Mouse (Mus musculus): ENCODE measurements around the gene Cdkal1. TPM values are rescaled to one million over a fixed set of nuclear protein-coding genes. Genes with fewer than 3 reads are reported as not detected.

Gene Cdkal1
- polyA plus RNA-seq, 1 experiment = 13.5 TPM

DNA sequence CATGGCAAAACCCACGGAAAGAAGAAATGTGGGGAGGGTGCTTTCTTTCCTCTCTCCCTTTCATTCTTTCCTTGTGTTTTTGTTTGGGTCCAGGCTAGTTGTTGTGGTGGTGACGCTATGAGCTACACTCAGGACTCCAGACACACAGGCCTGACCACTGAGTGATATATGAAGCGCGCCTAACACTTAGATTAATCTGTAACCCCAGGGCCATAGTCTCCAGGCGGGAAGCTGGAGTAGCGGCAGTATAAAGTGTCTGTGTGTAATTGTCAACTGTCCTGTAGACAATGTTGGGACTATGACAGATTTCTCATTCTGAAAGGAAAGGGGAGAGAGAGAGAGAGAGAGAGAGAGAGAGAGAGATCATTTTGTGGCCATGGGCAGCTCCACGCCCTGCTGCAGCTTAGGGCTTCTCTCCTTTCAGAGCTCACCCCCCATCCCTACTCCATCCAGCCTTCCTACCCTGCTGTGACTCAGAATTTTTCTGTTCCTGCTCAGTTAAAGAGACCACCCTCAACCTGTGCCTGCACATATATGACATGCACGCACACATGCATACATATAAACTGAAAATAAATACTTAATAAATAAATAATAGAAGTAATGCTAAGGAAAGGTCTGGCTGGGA, 79.8 kb downstream of the Cdkal1 start:
- peaks cover 30% of the 10 kb centered on the region for H3K4me1 ChIP-seq (ENCODE audit: control insufficient read depth, insufficient read depth, low read length)
- H3K27ac ChIP-seq (ENCODE audit: insufficient read depth, low read depth, low read length) = no peak overlapping the region
- no peak for TF ChIP-seq POLR2A (IDR thresholded peaks at IDR 0.05; ENCODE audit: borderline replicate concordance, low read depth, low read length)
- no peak for TF ChIP-seq CTCF (IDR thresholded peaks at IDR 0.05; ENCODE audit: low read depth, low read length)
- H3K4me3 ChIP-seq (ENCODE audit: insufficient read depth, low read length) = no peak overlapping the region

DNA sequence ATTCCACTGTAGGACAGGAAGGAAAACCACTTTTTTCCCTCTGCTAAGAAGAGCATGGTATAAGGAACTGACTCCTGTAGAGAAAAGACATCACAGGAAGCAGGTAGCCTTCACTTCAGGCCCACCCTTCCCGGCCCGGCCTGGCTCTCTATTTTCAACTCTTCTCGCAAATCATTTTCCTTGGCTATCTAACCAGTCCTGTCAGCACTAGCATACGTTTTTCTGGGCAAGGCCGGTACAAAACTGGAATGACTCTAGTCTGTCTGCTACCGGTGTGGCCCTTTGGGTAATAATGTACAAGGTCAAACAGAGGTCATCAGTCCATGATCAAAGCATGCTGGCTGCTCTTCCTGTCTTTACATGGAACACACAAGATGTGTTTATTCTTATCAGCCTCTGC, 81.9 kb downstream of the Cdkal1 start:
- H3K27ac ChIP-seq (ENCODE audit: insufficient read depth, low read depth, low read length) = no peak overlapping the region
- peaks cover 29% of the 10 kb centered on the region for H3K4me1 ChIP-seq (ENCODE audit: control insufficient read depth, insufficient read depth, low read length)
- TF ChIP-seq POLR2A (IDR thresholded peaks at IDR 0.05; ENCODE audit: borderline replicate concordance, low read depth, low read length) (no peak), CTCF (IDR thresholded peaks at IDR 0.05; ENCODE audit: low read depth, low read length) (no peak)
- no peak overlapping the region for H3K4me3 ChIP-seq (ENCODE audit: insufficient read depth, low read length)

DNA sequence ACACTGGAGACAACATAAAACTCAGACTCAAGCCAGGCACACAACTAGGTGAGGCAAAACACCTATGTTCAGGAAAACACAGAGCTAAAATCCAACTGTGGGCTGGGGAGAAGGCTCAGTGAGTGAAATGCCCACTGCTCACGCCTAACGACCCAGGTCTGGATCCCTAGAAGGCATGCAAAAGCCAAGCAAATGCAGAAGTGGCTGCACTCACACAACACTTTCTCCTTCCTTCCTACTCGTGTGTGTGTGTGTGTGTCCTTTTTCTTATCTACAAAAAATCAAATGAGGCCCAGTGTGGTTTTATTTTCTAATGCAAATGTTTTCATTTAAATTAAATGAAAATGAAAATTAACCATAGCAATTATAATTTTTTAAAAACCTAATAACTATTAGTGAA, 82.5 kb downstream of the Cdkal1 start:
- TF ChIP-seq POLR2A (IDR thresholded peaks at IDR 0.05; ENCODE audit: borderline replicate concordance, low read depth, low read length) (no peak), CTCF (IDR thresholded peaks at IDR 0.05; ENCODE audit: low read depth, low read length) (no peak)
- Histone ChIP-seq H3K27ac (ENCODE audit: insufficient read depth, low read depth, low read length) (no peak overlapping the region), H3K4me3 (ENCODE audit: insufficient read depth, low read length) (no peak overlapping the region), H3K4me1 (ENCODE audit: control insufficient read depth, insufficient read depth, low read length) (peaks cover 30% of the 10 kb centered on the region)

DNA sequence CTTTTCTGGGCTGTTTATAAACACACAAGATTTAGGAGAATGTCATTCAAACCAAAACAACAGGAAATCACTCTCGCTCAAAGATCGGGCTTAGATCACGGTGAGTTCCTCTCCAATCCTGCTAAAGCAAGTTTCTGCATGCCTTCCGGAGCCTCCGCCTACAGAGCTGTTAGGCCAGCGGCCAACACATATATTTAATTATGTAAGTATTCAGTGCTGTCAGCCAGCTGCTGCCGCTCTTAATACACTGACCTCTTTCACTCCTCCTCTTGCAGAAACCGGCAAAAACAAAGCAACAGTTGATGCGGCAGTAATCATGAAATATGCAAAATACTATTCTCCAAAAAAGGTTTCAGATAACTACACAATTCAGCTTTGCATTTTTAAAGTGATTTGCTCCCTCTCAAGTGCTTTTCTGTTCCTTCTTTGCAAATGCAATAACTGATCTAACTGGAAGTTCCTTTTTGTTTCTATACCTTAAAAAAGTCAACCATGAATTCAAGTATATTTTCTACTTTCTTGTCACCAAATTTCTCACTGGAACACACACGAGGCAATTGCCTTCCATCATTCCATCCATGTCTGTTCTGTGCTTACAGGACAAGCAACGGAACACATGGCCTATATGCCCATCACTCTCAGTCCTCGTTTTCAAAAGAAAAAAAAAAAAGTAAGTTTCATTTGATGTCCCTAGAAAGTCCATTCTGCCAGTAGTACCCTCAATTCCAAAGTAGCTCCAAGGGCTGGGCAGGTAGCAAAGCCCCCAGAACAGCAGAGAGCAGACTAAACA, 85.6 kb downstream of the Cdkal1 start:
- Histone ChIP-seq H3K4me3 (ENCODE audit: insufficient read depth, low read length) (peak overlapping the region; percentile 35; the same call in 1 of the 2 replicates), H3K4me1 (ENCODE audit: control insufficient read depth, insufficient read depth, low read length) (peaks cover 36% of the 10 kb centered on the region), H3K27ac (ENCODE audit: insufficient read depth, low read depth, low read length) (peak overlapping the region; percentile 41)
- TF ChIP-seq CTCF (IDR thresholded peaks at IDR 0.05; ENCODE audit: low read depth, low read length) (no peak), POLR2A (IDR thresholded peaks at IDR 0.05; ENCODE audit: borderline replicate concordance, low read depth, low read length) (no peak)

DNA sequence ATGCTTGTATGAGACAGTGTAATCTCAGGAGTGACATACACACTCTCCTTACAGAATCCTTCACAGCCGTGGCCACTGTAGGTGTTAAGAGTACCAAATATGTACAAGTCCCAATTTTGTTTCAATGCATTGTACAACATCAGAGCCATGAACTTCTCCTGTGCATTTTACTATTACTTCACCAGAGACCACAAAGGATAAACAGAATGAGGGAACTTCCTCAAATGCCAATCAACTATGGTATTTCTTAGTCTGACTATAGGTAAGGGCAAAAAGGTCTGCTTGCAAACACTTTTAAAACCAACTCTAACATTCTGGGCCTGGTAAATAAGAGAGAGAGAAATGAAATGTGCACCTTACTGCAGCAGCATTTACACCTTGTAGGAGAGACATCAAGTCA, 87.4 kb downstream of the Cdkal1 start:
- H3K4me1 ChIP-seq (ENCODE audit: control insufficient read depth, insufficient read depth, low read length) = peaks cover 32% of the 10 kb centered on the region
- no peak overlapping the region for H3K4me3 ChIP-seq (ENCODE audit: insufficient read depth, low read length)
- no peak for TF ChIP-seq POLR2A (IDR thresholded peaks at IDR 0.05; ENCODE audit: borderline replicate concordance, low read depth, low read length)
- no peak overlapping the region for H3K27ac ChIP-seq (ENCODE audit: insufficient read depth, low read depth, low read length)

DNA sequence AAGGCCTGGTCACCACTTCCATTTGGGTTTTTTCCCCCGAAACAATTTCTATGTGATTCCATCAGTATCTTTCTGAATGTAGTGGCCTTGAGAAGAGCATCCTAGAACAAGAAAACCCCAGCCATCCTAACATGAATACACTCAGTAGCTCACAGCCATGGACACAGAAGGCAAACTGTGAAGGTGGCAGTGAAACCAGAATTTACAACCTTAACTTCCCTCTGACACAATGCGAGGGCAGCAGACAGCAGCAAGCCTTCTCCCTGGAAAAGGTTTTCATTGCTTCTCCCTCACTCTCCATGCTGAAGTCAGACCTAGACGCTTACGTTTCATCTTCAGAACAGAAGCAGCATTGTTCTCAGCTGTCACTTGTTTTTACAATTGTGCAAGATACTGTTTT, 87.9 kb downstream of the Cdkal1 start:
- no peak overlapping the region for H3K4me3 ChIP-seq (ENCODE audit: insufficient read depth, low read length)
- H3K27ac ChIP-seq (ENCODE audit: insufficient read depth, low read depth, low read length) = no peak overlapping the region
- TF ChIP-seq CTCF (IDR thresholded peaks at IDR 0.05; ENCODE audit: low read depth, low read length) (no peak), POLR2A (IDR thresholded peaks at IDR 0.05; ENCODE audit: borderline replicate concordance, low read depth, low read length) (no peak)
- peaks cover 28% of the 10 kb centered on the region for H3K4me1 ChIP-seq (ENCODE audit: control insufficient read depth, insufficient read depth, low read length)

DNA sequence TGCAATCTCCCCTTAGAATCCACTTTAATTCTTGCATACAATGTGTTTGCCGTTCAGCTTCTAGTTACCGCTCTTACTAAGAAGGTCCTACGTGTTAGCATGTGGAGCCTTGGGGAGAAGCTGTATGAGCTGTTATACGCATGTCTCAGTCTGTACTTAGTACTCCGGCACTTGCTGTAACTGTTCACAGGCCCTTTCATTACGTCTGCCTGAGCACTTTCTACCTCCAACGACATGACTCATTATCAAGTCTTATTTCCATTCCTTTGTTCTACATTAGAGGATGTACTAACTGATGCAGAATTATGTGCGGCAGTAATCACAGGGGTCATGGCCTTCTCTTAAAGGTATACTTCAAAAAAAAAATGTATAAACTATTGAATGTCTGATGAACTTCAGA, 89.1 kb downstream of the Cdkal1 start:
- TF ChIP-seq CTCF (IDR thresholded peaks at IDR 0.05; ENCODE audit: low read depth, low read length) (no peak), POLR2A (IDR thresholded peaks at IDR 0.05; ENCODE audit: borderline replicate concordance, low read depth, low read length) (no peak)
- H3K4me1 ChIP-seq (ENCODE audit: control insufficient read depth, insufficient read depth, low read length) = peaks cover 28% of the 10 kb centered on the region
- no peak overlapping the region for H3K27ac ChIP-seq (ENCODE audit: insufficient read depth, low read depth, low read length)
- H3K4me3 ChIP-seq (ENCODE audit: insufficient read depth, low read length) = no peak overlapping the region

DNA sequence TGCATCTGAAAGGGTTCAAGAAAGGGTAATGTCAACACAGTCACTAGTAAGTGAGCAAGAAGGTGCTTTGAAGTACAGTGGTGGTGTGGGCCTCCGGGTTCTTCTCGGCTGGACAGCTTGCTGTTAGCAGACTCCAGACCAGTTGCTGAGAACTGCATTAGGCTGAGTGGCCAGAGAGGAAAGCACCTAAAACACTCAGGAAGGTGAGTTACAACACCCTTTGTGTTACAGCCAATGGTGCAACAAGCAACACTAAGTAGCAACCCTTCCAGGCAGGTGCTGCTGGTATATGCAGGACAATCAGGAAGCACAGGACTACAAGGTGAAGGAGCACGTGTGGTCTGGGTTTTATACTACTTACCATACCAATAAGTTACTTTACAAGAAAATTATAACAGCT, 90.2 kb downstream of the Cdkal1 start:
- no peak overlapping the region for H3K4me3 ChIP-seq (ENCODE audit: insufficient read depth, low read length)
- no peak overlapping the region for H3K27ac ChIP-seq (ENCODE audit: insufficient read depth, low read depth, low read length)
- peaks cover 26% of the 10 kb centered on the region for H3K4me1 ChIP-seq (ENCODE audit: control insufficient read depth, insufficient read depth, low read length)
- TF ChIP-seq POLR2A (IDR thresholded peaks at IDR 0.05; ENCODE audit: borderline replicate concordance, low read depth, low read length) (no peak), CTCF (IDR thresholded peaks at IDR 0.05; ENCODE audit: low read depth, low read length) (no peak)

DNA sequence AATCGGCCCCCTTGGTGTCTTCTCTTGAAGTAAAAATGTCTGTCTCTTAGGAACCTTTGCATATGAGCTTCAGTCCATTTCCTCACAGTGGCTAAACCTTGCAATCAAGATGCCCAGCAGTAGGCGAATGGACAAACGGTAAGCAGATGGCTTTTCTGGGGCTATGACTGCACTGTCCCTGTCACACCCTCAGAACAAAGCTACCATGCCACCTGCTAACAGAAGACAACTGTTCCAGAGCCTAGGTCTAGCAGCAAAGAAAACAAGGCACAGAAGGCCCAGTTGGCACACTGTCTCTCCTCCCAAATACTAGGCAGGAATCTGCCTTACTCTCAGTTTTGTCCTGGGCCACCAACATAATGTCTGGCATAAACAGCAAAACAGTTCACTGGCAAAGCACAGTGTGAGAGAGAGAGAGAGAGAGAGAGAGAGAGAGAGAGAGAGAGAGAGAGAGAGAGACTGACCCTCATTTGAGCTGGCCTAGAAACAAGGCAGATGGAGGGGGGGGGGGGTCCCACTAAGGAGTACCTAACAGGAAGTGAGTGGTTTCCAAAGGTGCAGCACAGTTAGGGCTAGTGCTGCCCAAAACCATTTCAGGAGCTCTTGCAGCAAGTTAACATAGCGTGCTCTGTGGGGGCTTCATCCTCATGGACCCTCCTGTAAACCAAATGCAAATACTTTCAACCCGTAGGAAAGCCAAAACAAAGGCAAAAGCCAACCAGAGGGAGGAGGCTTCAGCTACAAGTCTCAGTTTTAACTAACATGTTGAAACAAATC, 95.6 kb downstream of the Cdkal1 start:
- Histone ChIP-seq H3K4me1 (ENCODE audit: control insufficient read depth, insufficient read depth, low read length) (peaks cover 4% of the 10 kb centered on the region; the same call in 1 of the 2 replicates), H3K27ac (ENCODE audit: insufficient read depth, low read depth, low read length) (no peak overlapping the region)

DNA sequence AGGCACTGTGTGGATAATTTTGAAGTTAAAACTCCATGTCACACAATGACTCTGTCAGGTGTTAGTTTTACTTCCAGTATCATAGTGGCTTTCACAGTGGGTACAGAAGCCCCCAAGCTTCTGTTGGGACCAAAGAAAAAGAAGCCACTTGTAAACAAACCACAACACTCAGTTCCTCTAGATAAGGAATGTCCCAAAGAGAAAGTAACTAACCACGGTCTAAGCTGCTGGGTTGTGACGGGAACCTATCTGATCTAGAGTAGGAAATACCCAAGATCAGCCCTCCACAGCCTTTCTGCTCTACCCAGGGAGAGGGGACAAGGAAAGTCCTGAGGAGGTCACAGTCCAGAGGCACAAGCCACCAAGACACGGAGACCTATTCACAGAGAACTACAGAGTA, 99.4 kb downstream of the Cdkal1 start:
- Histone ChIP-seq H3K4me1 (ENCODE audit: control insufficient read depth, insufficient read depth, low read length) (peaks cover 4% of the 10 kb centered on the region; the same call in 1 of the 2 replicates), H3K4me3 (ENCODE audit: insufficient read depth, low read length) (no peak overlapping the region), H3K27ac (ENCODE audit: insufficient read depth, low read depth, low read length) (no peak overlapping the region)
- TF ChIP-seq POLR2A (IDR thresholded peaks at IDR 0.05; ENCODE audit: borderline replicate concordance, low read depth, low read length) (no peak), CTCF (IDR thresholded peaks at IDR 0.05; ENCODE audit: low read depth, low read length) (no peak)

More for the DNA sequence above, 95.6 kb downstream of the Cdkal1 start:
- H3K4me3 ChIP-seq (ENCODE audit: insufficient read depth, low read length) = no peak overlapping the region
- TF ChIP-seq CTCF (IDR thresholded peaks at IDR 0.05; ENCODE audit: low read depth, low read length) = no peak
- no peak for TF ChIP-seq POLR2A (IDR thresholded peaks at IDR 0.05; ENCODE audit: borderline replicate concordance, low read depth, low read length)

Data from bone marrow macrophage, adult 2 months (primary cell).